Mouse (Mus musculus) heart, adult 11 months (tissue): ENCODE data around the gene Cfc1.

Experiments
- DNase-seq: peaks from one replicate; pipeline ENCODE4 v3.0.0; 2022

Cfc1 gene

GRCm38 (mm10) chr1:34554275-34554674 lies 18.8 kb downstream of the Cfc1 start:
- DNase-seq = no peak

- DNase-seq = peak; percentile 80
Measured at GRCm38 (mm10) chr1:34560843-34561242, 25.4 kb downstream of the Cfc1 start, which contains the start of gene Prss40. Gene Prss40 (minus strand): TSS chr1:34560943.

DNA sequence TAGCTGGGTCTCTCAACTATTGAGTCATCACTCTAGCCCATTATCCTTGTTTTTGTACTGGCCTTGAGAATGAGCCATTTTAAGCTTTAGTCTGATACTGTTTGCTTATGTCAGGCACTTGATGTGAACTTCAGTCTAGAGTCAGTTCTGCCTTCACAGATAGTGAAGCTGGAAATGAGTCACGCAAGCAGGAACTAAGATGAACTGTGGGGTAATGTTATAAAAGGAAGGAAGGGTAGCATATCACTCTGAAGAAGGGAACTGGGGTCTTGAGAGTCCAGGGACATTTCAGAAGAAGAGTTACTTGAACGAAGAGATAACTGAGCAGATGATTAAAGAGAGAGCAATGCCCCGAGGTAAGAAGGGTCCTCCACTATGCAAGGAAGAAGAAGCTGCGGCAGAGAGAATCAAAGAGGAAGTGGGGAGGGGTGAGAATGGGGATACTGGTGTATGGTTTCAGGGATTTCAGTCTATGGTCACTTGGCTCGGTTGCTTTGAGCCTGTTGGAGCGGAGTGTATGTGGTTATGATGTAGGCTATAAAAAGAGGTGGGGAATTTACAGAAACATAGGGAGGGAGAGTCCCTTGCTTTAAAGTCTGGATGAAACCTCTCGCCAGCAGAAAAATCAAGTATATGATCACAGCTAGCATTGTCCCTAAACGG lies 29.1 kb downstream of the Cfc1 start:
- DNase-seq = no peak

DNA sequence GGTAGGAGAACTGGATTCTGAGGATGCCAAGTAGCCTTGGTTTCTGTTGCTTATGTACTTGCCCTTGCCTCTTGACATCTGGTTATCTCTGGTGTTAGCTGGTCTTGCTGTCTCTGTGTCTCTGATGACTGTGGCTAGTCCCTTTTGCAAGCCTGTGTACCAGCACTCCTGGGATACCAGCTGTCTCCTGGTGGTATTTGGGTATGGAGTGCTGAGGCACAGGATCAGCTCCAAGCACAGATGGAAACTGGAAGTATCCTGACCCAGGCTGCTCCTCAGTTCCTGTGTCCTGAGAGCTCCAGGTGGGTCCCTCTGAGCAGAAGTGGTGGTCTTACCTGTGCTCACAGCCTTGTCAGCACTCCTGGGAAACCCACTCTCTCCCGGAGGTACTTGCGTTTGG lies 32.7 kb downstream of the Cfc1 start:
- DNase-seq = peak; percentile 54

- no peak for DNase-seq
Measured at GRCm38 (mm10) chr1:34569876-34570275, 34.4 kb downstream of the Cfc1 start.

DNA sequence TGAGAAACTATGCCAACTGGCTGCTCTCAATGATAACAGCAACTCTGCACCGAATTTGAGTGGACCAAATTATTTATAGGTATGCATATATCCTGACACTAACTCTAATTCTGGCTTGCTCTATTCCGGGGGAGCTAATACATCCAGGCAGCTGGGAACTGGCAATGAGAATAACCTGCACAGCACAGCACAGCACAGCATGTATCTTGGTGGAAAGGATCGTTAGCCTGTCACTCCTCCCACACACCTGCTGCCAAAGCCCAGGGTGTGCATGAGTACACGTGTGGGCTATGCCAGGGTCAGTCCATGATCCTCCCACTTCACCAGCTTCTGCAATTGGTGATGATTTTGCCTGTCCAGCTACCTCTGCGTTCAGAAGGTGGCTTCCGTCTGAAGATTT lies 36.0 kb downstream of the Cfc1 start:
- DNase-seq = no peak

DNA sequence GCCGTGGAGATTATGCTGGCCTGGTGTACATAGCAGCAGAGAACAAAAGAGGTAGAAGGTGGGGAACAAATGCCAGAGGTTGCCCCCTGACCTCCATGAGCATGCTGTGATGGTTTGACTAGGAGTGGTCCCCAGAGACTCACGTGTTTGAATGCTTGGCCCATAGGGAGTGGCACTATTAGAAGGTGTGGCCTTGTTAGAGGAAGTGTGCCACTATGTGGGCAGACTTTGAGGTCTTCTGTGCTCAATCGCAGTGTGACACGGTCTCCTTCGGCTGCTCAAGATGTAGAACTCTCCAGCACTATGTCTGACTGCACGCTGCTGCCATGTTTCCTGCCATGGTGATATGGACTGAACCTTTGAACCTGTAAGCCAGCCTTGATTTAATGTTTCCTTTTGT lies 37.8 kb downstream of the Cfc1 start:
- DNase-seq = no peak

GRCm38 (mm10) chr1:34578851-34579781 lies 43.7 kb downstream of the Cfc1 start, which contains the start of gene Amer3:
Gene Amer3 (plus strand): TSS chr1:34579657.
- DNase-seq = no peak

GRCm38 (mm10) chr1:34579782-34580356 lies 44.4 kb downstream of the Cfc1 start:
- DNase-seq = no peak

DNA sequence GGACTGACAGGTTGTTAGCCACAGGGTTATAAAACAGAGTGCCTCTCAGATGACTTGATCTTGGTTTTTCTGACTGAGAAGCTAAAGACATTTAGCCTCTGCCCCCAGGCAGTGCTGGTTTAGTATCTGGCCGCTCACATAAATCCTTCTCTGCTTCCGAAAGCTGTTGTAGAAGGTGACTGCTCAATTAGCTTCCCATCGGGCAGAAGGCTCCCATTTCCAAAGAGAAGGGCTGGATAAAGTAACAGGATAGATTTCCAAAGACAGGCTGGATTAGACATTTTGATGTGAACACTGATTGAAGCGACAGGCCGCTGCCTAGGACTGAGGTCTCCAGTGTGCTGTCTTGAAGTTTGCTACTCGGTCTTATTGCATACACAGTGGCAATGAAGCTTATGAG lies 46.8 kb downstream of the Cfc1 start:
- DNase-seq = no peak

DNA sequence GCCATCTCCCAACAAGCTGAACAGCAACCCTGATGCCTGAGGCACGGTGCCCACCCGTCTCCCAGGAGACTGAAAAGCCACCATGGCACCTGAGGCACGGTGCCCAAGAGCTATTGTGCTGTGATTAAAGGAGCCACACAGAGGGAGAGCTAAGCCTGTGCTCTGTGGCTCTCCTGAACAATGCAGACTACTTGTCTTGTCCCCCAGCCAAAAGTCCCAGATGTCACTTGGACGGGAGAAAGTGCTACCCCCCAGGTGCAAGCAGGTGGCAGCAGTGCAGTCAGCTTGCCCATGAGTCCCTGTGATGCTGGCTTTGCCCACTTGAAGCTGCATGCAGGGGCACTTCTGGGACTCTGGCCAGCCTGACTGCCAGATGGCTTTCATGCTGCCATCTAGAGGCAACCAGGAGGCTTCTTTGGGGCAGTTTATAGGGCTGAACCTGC lies 48.4 kb downstream of the Cfc1 start:
- no peak for DNase-seq

DNA sequence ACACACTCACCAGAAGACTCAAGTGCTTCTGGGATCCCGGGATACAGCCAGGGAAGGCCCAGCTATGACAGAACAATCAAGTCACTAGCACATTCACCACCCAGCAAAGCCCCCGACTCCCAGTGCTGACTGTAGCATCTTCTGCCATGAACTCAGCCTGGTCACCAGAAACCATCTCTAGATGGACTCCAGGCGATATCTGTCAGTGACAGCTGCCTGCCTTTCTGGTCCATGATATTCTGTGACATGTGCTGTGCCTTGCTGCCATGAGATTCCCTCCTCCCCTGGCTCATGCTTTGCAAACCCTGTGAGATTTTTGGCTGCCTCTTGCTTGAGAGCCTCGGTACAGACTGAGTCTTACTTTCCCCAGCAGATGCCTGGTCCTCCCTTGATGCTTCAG lies 49.3 kb downstream of the Cfc1 start:
- DNase-seq = no peak

DNA sequence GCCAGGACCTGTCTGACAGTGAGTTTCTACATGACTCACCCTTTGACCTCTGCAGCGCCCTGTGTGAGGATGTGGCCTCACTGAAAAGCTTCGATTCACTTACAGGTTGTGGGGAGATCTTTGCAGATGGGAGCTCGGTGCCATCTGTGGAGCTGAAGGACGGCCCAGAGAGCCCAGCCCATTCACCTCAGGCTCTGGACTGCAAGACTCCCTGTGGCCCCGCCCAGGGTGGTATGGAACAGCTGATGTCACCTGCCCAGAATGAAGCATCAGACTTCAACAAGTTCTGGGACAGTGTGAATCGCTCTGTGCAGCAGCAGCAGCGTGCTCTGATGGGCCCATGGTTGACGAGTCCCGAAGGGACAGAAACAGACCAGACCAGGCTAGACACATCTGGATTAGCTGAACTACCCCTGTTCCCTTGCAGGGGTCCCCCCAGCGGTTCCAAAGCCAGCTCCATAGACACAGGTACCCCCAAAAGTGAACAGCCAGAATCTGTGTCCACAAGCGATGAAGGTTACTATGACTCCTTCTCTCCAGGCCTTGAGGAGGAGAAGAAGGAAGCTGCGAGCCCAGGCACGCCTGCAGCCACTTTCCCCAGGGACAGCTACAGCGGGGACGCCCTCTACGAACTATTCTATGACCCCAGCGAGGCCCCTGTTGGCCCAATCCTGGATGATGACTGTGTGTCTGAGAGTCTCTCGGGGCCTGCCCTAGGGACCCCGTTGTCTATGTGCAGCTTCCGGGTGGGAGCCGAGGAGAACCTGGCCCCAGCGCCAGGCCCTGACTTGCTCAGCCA lies 52.0 kb downstream of the Cfc1 start:
- no peak for DNase-seq
